Mouse (Mus musculus) megakaryocyte-erythroid progenitor cell, adult 5-6 weeks (primary cell): ENCODE measurements at regions not wholly inside any gene's neighbourhood (a gene's known extent, or its start where the extent isn't known, plus 50 kb on each side); places are given as distances from the start of the nearest gene placed in this dataset.
"Not testable (repeated sequence)": the region's sequence is repeated elsewhere in the genome, so short reads cannot be mapped to it uniquely, and the experiment has no call there.

ENCODE experiments used
- ATAC-seq: replicated peaks from 2 replicates; pipeline ENCODE4 v1.8.0; 2016; ENCODE audit warnings: mild to moderate bottlenecking, inconsistent platforms; ENCODE audit not compliant: severe bottlenecking, poor library complexity, low FRiP score, low TSS enrichment

- no peak for ATAC-seq
Observed at GRCm38 (mm10) chr2:21975547-21975946, 251.8 kb upstream of the Myo3a start.

GRCm38 (mm10) chr2:21976337-21976736, 251.0 kb upstream of the Myo3a start:
- no peak for ATAC-seq

GRCm38 (mm10) chr2:21976831-21977230, 250.5 kb upstream of the Myo3a start:
- no peak for ATAC-seq

GRCm38 (mm10) chr2:21980177-21980576, 247.1 kb upstream of the Myo3a start:
- no peak for ATAC-seq

- ATAC-seq = no peak
Observed at GRCm38 (mm10) chr2:22024438-22024837, 202.9 kb upstream of the Myo3a start.

- ATAC-seq = no peak
Observed at GRCm38 (mm10) chr2:22026794-22027193, 200.5 kb upstream of the Myo3a start.

GRCm38 (mm10) chr2:22028569-22028968, 198.7 kb upstream of the Myo3a start:
- no peak for ATAC-seq

GRCm38 (mm10) chr2:22029022-22029803, 198.1 kb upstream of the Myo3a start:
- no peak for ATAC-seq

GRCm38 (mm10) chr2:22029804-22030194, 197.5 kb upstream of the Myo3a start:
- no peak for ATAC-seq

- ATAC-seq = no peak
Observed at GRCm38 (mm10) chr2:22036841-22037240, 190.5 kb upstream of the Myo3a start.

- no peak for ATAC-seq
Observed at GRCm38 (mm10) chr2:22038780-22039179, 188.5 kb upstream of the Myo3a start.

- ATAC-seq = not testable (repeated sequence)
Observed at GRCm38 (mm10) chr2:22043937-22044336, 183.4 kb upstream of the Myo3a start.

- no peak for ATAC-seq
Observed at GRCm38 (mm10) chr2:22044949-22045348, 182.4 kb upstream of the Myo3a start.

GRCm38 (mm10) chr2:22047465-22047864, 179.8 kb upstream of the Myo3a start:
- ATAC-seq = no peak

- no peak for ATAC-seq
Observed at GRCm38 (mm10) chr2:22066535-22066934, 160.8 kb upstream of the Myo3a start.

- no peak for ATAC-seq
Observed at GRCm38 (mm10) chr2:22096848-22097247, 130.5 kb upstream of the Myo3a start.

- no peak for ATAC-seq
Observed at GRCm38 (mm10) chr2:22105150-22105549, 122.2 kb upstream of the Myo3a start.

- no peak for ATAC-seq
Observed at GRCm38 (mm10) chr2:22149721-22150120, 77.6 kb upstream of the Myo3a start.

GRCm38 (mm10) chr2:22156576-22156975, 70.7 kb upstream of the Myo3a start:
- no peak for ATAC-seq

- ATAC-seq = no peak
Observed at GRCm38 (mm10) chr2:22165443-22165842, 61.9 kb upstream of the Myo3a start.

- ATAC-seq = no peak
Observed at GRCm38 (mm10) chr2:22165919-22166318, 61.4 kb upstream of the Myo3a start.
